Mouse (Mus musculus): ENCODE results near the gene Psmd4.

DNA sequence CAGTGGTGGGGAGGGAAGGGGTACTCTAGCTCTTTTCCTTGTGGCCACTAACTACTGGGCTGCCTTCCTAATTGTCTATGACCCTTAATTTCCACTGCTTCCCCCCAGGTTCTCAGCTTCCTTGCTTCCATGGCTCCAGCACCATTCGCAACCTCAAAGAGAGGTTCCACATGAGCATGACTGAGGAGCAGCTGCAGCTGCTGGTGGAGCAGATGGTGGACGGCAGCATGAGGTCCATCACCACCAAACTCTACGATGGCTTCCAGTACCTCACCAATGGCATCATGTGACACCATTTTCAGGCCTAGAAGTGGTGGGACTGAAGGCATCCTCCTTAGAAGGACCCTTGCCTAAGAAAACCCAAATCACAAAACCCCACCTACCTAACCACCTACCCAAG is 36.8 kb downstream of the Psmd4 start:
- TF ChIP-seq POLR2A (IDR thresholded peaks at IDR 0.05; ENCODE audit: insufficient read depth, low read depth, low read length) = no peak
- TF ChIP-seq CTCF (IDR thresholded peaks at IDR 0.05; ENCODE audit: insufficient read depth, low read depth, low read length) = no peak
